Mouse (Mus musculus) heart, embryonic 14.5 days (tissue): Measurements from ENCODE around the gene Tex261. TPM values are rescaled to one million over a fixed set of nuclear protein-coding genes. Genes with fewer than 3 reads are reported as not detected.
A peak's percentile ranks its signal among the peaks of the same experiment; 100 is the strongest.
"Not testable (repeated sequence)": the region's sequence is repeated elsewhere in the genome, so short reads cannot be mapped to it uniquely, and the experiment has no call there.

Experiments
- ATAC-seq: fragments of 200-750 bp; cut with Nextera tagmentation; 2 replicates; pipeline ENCODE4 v1.8.0; 2017; ENCODE audit warnings: low read depth, moderate TSS enrichment; ENCODE audit not compliant: insufficient number of reproducible peaks, insufficient read depth, low FRiP score
- H3K27ac ChIP-seq, 2 experiments: fragments of 200-500 bp in 1 of 2; fragments of 300-500 bp in 1 of 2; sonication (generic) in 1 of 2; replicated peaks in 1 of 2; 2 replicates each; pipeline ENCODE4 v1.5.1; 2012 to 2014; ENCODE audit warnings: low read depth in 2 of 2, low read length in 2 of 2, control low read depth in 1 of 2, mild to moderate bottlenecking in 1 of 2, mixed read lengths in 1 of 2; ENCODE audit not compliant: control insufficient read depth in 1 of 2, insufficient read depth in 1 of 2
- H3K27me3 ChIP-seq: fragments of 300-500 bp; sonication (generic); 2 replicates; pipeline ENCODE4 v1.6.1; 2014; ENCODE audit warnings: mild to moderate bottlenecking, low read length, control low read depth; ENCODE audit not compliant: control insufficient read depth, insufficient read depth
- H3K36me3 ChIP-seq: fragments of 300-500 bp; sonication (generic); 2 replicates; pipeline ENCODE4 v1.6.1; 2014; ENCODE audit warnings: mild to moderate bottlenecking, control low read depth, low read length, mixed read lengths; ENCODE audit not compliant: control insufficient read depth, insufficient read depth
- H3K4me1 ChIP-seq, 2 experiments: fragments of 200-500 bp in 1 of 2; fragments of 300-500 bp in 1 of 2; sonication (generic) in 1 of 2; 2 replicates each; pipeline ENCODE4 v1.6.1; 2012 to 2014; ENCODE audit warnings: low read length in 2 of 2, control low read depth in 1 of 2, mixed read lengths in 1 of 2; ENCODE audit not compliant: control insufficient read depth in 2 of 2, insufficient read depth in 2 of 2
- H3K4me2 ChIP-seq: fragments of 300-500 bp; sonication (generic); 2 replicates; pipeline ENCODE4 v1.6.1; 2014; ENCODE audit warnings: mild to moderate bottlenecking, low read length
- H3K4me3 ChIP-seq, 2 experiments: fragments of 200-500 bp in 1 of 2; fragments of 300-500 bp in 1 of 2; sonication (generic) in 1 of 2; 2 replicates each; pipeline ENCODE4 v1.5.1; 2012 to 2014; ENCODE audit warnings: low read length in 2 of 2, mild to moderate bottlenecking in 2 of 2, control low read depth in 1 of 2, low read depth in 1 of 2, moderate library complexity in 1 of 2; ENCODE audit not compliant: control insufficient read depth in 1 of 2, insufficient read depth in 1 of 2
- H3K9ac ChIP-seq: fragments of 300-500 bp; sonication (generic); 2 replicates; pipeline ENCODE4 v1.6.1; 2014; ENCODE audit warnings: mild to moderate bottlenecking, low read length
- H3K9me3 ChIP-seq: fragments of 300-500 bp; sonication (generic); 2 replicates; pipeline ENCODE4 v1.6.1; 2016; ENCODE audit warnings: low read length, control low read depth; ENCODE audit not compliant: control insufficient read depth
- WGBS: fragments of 180-500 bp; shearing (Covaris S2); extraction: QIAGEN DNeasy Blood & Tissue Kit; methylation state at CpG from one replicate; pipeline ENCODE4 v1.1.7; 2014; 5-methylcytosine and 5-hydroxymethylcytosine counted together
- polyA plus RNA-seq: library from polyadenylated mRNA; unstranded; fragments of >200 nt; fragmentation: Nextera tagmentation; extraction: Ambion mirVana; gene quantifications from 2 replicates; pipeline ENCODE4 v1.2.1, GENCODE M21; 2014

The Tex261 gene
- polyA plus RNA-seq, 1 experiment from 2014 or later, result 75.9 TPM

DNA sequence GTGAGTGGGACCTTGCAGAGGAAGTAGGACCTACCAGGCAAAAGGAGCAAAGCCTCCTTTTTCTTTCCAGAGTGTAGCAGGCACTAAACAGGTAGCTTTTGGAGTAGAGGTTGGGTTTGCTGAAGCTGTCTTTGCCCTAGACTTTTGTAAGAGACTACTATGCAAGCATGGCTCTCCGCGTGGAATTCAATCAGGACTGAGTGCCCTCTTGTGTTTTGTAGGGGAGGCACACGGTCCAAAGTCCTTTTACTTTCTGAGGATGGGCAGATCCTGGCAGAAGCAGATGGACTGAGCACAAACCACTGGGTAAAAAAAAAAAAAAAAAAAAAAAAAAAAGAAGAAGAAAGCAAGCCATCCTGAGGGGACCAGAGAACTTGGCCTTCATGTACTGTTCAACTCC lies 21.1 kb upstream of the Tex261 start:
- no peak overlapping the region for H3K4me3 ChIP-seq
- H3K4me1 ChIP-seq, result peaks cover 6 to 12% of the 10 kb centered on the region in 2 experiments
- H3K36me3 ChIP-seq, result peaks cover 38% of the 10 kb centered on the region
- H3K27me3 ChIP-seq, result no peaks in the 10 kb centered on the region
- 48% methylated on average over 3 of the region's 3 CpGs for WGBS
- H3K9ac ChIP-seq, result no peak overlapping the region
- H3K27ac ChIP-seq, result no peak overlapping the region
- H3K9me3 ChIP-seq, result no peaks in the 10 kb centered on the region
- ATAC-seq, result no peak
- no peak overlapping the region for H3K4me2 ChIP-seq

DNA sequence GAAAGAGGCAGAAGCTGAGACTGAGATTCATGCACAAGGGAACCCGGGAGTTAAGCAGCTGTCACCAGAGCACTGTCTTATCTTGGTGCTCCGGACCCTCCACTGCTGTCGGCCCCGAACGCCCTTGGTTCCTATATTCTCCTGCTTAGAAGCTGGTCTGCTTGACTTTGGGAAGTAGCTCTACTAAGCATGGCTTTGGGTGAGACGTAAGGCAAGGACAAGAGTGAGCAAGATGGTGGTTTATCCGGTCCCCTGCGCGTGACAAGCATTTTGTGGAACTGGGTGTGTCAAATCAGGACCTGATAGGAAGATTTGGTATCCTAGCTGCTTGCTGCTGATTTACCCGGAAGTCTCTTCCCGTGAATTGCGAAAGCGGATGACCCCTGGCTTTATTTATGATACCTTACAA lies 19.9 kb upstream of the Tex261 start:
- 6% methylated on average over 13 of the region's 13 CpGs for WGBS
- peak overlapping the region; percentile 88 to 95 for H3K27ac ChIP-seq
- H3K9ac ChIP-seq, result peak overlapping the region; percentile 84
- peak overlapping the region; percentile 95 for H3K4me2 ChIP-seq
- peak overlapping the region; percentile 62 to 77 for H3K4me3 ChIP-seq
- H3K4me1 ChIP-seq, result peaks cover 8 to 12% of the 10 kb centered on the region in 2 experiments
- H3K36me3 ChIP-seq, result peaks cover 26% of the 10 kb centered on the region
- H3K27me3 ChIP-seq, result no peaks in the 10 kb centered on the region
- H3K9me3 ChIP-seq, result no peaks in the 10 kb centered on the region
- no peak for ATAC-seq

DNA sequence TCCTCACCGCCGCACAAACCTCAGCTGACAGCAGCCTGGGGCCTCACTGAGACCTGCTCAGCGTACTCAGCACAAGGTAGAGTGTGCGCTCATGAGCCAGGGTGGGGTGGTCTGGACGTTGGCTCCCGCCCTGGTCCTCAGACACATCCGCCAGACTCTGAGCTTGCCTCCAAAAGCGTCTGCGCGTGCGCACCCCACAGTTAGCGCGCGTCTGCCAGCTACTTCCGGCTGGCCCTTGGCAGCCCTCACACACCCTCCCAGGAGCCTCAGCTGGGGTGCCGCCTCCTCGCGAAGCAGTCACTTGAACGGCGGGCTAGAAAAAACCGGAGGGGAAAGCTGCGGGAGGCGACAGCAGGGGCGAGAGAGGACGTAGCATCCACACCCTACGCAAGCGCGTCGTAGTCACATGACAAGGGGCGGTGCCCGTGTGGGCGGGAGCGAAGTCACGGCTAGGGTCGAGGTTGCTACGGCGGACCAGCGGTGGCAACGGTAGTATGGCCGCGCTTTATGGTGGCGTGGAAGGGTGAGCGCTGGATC lies 19.2 kb upstream of the Tex261 start, which contains the start of gene Nagk:
TSS of gene Nagk (plus strand) at position 223 of the 537 bp plus-strand sequence.
- Histone ChIP-seq H3K9me3 (no peaks in the 10 kb centered on the region), H3K27ac (peak within 1 kb of the TSS; percentile 88 to 95), H3K9ac (peak within 1 kb of the TSS; percentile 84), H3K4me2 (peak within 1 kb of the TSS; percentile 95), H3K4me1 (peaks cover 8 to 12% of the 10 kb centered on the region in 2 experiments), H3K4me3 (peak within 1 kb of the TSS; percentile 62 to 77), H3K36me3 (peaks cover 20% of the 10 kb centered on the region), H3K27me3 (no peaks in the 10 kb centered on the region)
- WGBS, result under 1% methylated on average over 43 of the region's 43 CpGs
- ATAC-seq, result peak; percentile 92

DNA sequence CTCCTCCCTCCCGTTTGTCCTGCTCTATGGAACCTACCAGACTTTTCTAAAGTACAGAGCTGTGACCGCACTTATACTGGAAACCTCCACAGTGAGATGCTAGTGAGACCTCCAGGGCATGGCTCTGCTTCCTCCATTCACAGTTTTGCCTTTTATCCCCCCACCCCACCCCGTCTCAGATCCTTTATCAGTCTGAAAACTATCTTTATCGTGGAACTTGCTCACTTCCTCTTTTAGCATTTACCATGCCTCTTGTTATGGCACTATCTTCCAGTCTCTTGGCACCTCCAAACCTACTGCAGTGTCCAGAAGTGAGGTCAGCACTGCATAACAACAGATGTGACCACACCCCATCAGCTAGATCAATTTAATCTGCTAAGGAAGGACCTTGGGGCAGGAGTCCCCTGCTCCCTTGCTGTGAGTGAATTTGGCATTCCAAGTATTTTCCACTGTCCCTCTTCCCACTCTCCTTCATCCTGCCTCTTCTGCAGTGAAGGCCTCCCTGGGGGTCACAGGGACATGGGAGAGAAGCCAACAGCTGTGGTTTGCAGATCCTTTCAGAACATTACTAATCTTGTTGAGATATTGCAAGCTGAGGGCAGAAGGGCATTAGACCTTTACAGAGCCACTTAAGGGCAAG lies 15.8 kb upstream of the Tex261 start:
- H3K27ac ChIP-seq, result no peak overlapping the region
- WGBS, result 44% methylated on average over 4 of the region's 4 CpGs

DNA sequence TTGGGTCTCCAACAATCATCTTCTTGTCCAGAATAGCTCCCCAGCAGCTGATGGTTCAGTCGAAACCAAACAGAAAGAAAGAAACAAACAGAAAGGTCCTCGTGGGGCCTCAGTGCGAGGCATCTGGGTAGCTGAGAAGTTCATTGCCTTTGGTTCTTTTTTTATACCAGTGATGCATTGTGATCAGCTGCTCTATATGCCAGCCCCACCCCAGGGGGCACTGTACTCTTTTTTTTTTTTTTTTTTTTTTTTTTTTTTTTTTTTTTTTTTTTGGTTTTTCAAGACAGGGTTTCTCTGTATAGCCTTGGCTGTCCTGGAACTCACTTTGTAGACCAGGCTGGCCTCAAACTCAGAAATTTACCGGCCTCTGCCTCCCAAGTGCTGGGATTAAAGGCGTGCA lies 14.9 kb upstream of the Tex261 start:
- H3K4me3 ChIP-seq, H3K9me3 ChIP-seq, H3K27me3 ChIP-seq, H3K36me3 ChIP-seq, ATAC-seq, H3K4me1 ChIP-seq, H3K27ac ChIP-seq, H3K9ac ChIP-seq, H3K4me2 ChIP-seq: not testable (repeated sequence)
- 87% methylated on average over 5 of the region's 5 CpGs for WGBS

More for the DNA sequence above, 15.8 kb upstream of the Tex261 start:
- ATAC-seq, result no peak
- H3K36me3 ChIP-seq, result no peaks in the 10 kb centered on the region
- H3K9ac ChIP-seq, result no peak overlapping the region
- H3K4me3 ChIP-seq, result no peak overlapping the region
- H3K4me1 ChIP-seq, result peaks cover 8 to 11% of the 10 kb centered on the region in 2 experiments
- no peaks in the 10 kb centered on the region for H3K27me3 ChIP-seq
- no peak overlapping the region for H3K4me2 ChIP-seq
- no peaks in the 10 kb centered on the region for H3K9me3 ChIP-seq

DNA sequence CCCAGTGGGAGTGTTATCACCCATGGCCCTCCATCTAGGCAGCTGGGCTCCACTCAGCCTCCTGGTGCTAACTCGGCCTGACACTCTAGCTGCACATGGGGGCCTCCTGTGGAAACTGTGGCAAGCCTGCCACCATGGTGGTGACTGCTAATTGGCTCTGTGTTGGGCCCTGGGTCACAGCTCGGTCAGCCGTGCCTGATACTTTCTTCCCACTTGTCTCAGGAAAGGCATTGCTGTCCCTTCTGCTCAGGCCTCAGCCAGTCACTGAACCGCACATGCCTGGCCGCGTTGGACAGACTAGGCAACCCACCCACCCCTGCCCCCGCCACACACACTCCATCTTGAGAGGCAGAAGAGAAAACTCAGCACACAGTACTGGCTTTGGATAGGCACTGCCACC lies 12.9 kb upstream of the Tex261 start:
- Histone ChIP-seq H3K36me3 (no peaks in the 10 kb centered on the region), H3K27ac (no peak overlapping the region), H3K9me3 (no peaks in the 10 kb centered on the region), H3K4me1 (peaks cover 0 to 2% of the 10 kb centered on the region in 2 experiments; a peak in 2 of 4 replicates), H3K4me3 (no peak overlapping the region), H3K4me2 (no peak overlapping the region), H3K27me3 (no peaks in the 10 kb centered on the region), H3K9ac (no peak overlapping the region)
- no peak for ATAC-seq
- 78% methylated on average over 7 of the region's 7 CpGs for WGBS

DNA sequence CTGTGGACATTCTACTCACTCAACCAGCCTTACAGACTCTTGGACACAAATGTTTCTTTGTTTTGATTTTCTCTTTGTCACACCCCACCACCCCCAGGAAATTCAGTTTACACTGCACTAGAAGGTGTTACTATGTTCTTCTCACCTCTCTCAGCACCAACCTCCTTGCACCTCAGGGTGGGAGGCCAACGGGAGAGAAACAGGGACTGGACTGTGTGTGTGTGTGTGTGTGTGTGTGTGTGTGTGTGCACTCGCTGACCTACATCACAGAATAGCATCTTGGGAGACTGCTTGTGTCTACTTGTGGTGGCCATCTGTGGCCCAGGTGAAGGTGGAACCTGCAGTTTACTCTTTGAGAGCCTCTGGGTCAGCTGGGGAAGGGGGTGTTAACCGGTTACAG lies 10.8 kb upstream of the Tex261 start:
- Histone ChIP-seq H3K27ac (no peak overlapping the region), H3K4me2 (no peak overlapping the region), H3K4me3 (no peak overlapping the region), H3K9me3 (no peaks in the 10 kb centered on the region), H3K9ac (no peak overlapping the region), H3K36me3 (no peaks in the 10 kb centered on the region), H3K4me1 (peaks cover 0 to under 1% of the 10 kb centered on the region in 2 experiments; a peak in 1 of 4 replicates), H3K27me3 (no peaks in the 10 kb centered on the region)
- 64% methylated on average over 3 of the region's 3 CpGs for WGBS
- no peak for ATAC-seq
